18 mouse cellular contexts compared by ENCODE assay signal in the genomic region with DNA sequence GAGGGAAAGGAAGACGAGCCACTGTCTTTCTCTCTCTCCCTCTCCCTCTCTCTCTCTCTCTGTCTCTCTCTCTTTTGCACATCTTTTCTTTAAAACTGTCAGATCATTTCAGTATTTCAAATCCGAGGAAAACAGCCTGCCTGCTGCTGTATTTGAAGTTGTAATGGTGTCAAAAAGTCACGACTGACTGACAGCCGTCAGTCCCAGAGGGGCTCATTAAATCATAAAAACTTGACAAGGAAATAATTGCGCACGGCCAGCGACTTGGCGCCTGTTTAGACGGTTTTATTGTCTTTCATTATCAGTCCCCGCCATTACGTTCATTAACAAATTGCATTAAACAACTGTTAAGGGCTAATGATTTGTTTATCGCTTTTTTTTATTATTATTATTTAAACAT.
DNase-seq lines count a peak whose midpoint lies in the region; ATAC-seq lines count a peak whose summit lies in the region.
"Had no signal": no experiment of that assay in that cellular context is flagged by ENCODE, and none has a peak within 500 bp of the region (broad histone marks: within the 10 kb centered on the region; RNA-seq: fewer than 3 reads in every experiment).

No protein-coding gene starts in this region.

- no peaks in the 10 kb centered on the region for H3K9me3 ChIP-seq in hindbrain, embryonic 15.5 days
- H3K9me3 ChIP-seq in hindbrain, embryonic 12.5 days (replicated peaks): no peaks in the 10 kb centered on the region
- H3K9me3 ChIP-seq in forebrain, embryonic 16.5 days (ENCODE audit: control insufficient read depth, low read length): no peaks in the 10 kb centered on the region
- H3K9me3 ChIP-seq in midbrain, embryonic 12.5 days: no peaks in the 10 kb centered on the region
- no peaks in the 10 kb centered on the region for H3K9me3 ChIP-seq in neural tube, embryonic 15.5 days (replicated peaks)
- H3K9me3 ChIP-seq: heart, embryonic 15.5 days had no signal

- H3K4me2 ChIP-seq in hindbrain, embryonic 15.5 days: peak overlapping the region; percentile 44
- H3K4me2 ChIP-seq in hindbrain, embryonic 12.5 days (replicated peaks): no peak overlapping the region
- peak overlapping the region; percentile 40 for H3K4me2 ChIP-seq in forebrain, embryonic 16.5 days (ENCODE audit: low read length)
- H3K4me2 ChIP-seq in midbrain, embryonic 12.5 days (replicated peaks): peak overlapping the region; percentile 18; the same call in 1 of the 2 replicates
- peak overlapping the region; percentile 35 for H3K4me2 ChIP-seq in neural tube, embryonic 15.5 days
- H3K4me2 ChIP-seq: heart, embryonic 15.5 days; liver, embryonic 11.5 days; lung, embryonic 14.5 days had no signal

- no peak for ATAC-seq in hindbrain, embryonic 15.5 days (ENCODE audit: low FRiP score, low read depth)
- ATAC-seq in hindbrain, embryonic 12.5 days (ENCODE audit: low FRiP score): no peak
- no peak for ATAC-seq in forebrain, embryonic 16.5 days
- 0 out of 2 replicates have a peak, but pooled peaks have one; percentile 13 for ATAC-seq in midbrain, embryonic 12.5 days (ENCODE audit: low FRiP score, low read depth)
- ATAC-seq in neural tube, embryonic 15.5 days (ENCODE audit: low FRiP score): no peak

- H3K36me3 ChIP-seq in hindbrain, embryonic 15.5 days: no peaks in the 10 kb centered on the region
- H3K36me3 ChIP-seq in hindbrain, embryonic 12.5 days: no peaks in the 10 kb centered on the region
- no peaks in the 10 kb centered on the region for H3K36me3 ChIP-seq in forebrain, embryonic 16.5 days (ENCODE audit: control insufficient read depth, insufficient read depth)
- no peaks in the 10 kb centered on the region for H3K36me3 ChIP-seq in midbrain, embryonic 12.5 days
- H3K36me3 ChIP-seq in neural tube, embryonic 15.5 days: no peaks in the 10 kb centered on the region
- H3K36me3 ChIP-seq: heart, embryonic 15.5 days had no signal

- H3K27ac ChIP-seq in hindbrain, embryonic 15.5 days (replicated peaks): no peak overlapping the region
- no peak overlapping the region for H3K27ac ChIP-seq in hindbrain, embryonic 12.5 days
- no peak overlapping the region for H3K27ac ChIP-seq in forebrain, embryonic 16.5 days (ENCODE audit: low read length)
- H3K27ac ChIP-seq in midbrain, embryonic 12.5 days (replicated peaks): peak overlapping the region; percentile 78
- H3K27ac ChIP-seq in neural tube, embryonic 15.5 days (replicated peaks): no peak overlapping the region
- H3K27ac ChIP-seq: heart, embryonic 15.5 days had no signal

- peaks cover 10% of the 10 kb centered on the region for H3K27me3 ChIP-seq in hindbrain, embryonic 15.5 days
- H3K27me3 ChIP-seq in hindbrain, embryonic 12.5 days: peaks cover 26% of the 10 kb centered on the region
- H3K27me3 ChIP-seq in forebrain, embryonic 16.5 days (replicated peaks; ENCODE audit: control insufficient read depth, insufficient read depth, low read length): no peaks in the 10 kb centered on the region; the same call in none of the 2 replicates
- peaks cover 21% of the 10 kb centered on the region; the same call in 1 of the 2 replicates for H3K27me3 ChIP-seq in midbrain, embryonic 12.5 days
- H3K27me3 ChIP-seq in neural tube, embryonic 15.5 days (replicated peaks): peaks cover 34% of the 10 kb centered on the region

- H3K4me3 ChIP-seq in hindbrain, embryonic 15.5 days: no peak overlapping the region
- no peak overlapping the region for H3K4me3 ChIP-seq in hindbrain, embryonic 12.5 days
- H3K4me3 ChIP-seq in forebrain, embryonic 16.5 days (replicated peaks; ENCODE audit: low read length): no peak overlapping the region; the same call in 1 of the 2 replicates
- H3K4me3 ChIP-seq in midbrain, embryonic 12.5 days: no peak overlapping the region
- no peak overlapping the region for H3K4me3 ChIP-seq in neural tube, embryonic 15.5 days (replicated peaks)
- H3K4me3 ChIP-seq: heart, embryonic 15.5 days had no signal

- H3K9ac ChIP-seq in hindbrain, embryonic 15.5 days: no peak overlapping the region
- H3K9ac ChIP-seq in hindbrain, embryonic 12.5 days: no peak overlapping the region
- H3K9ac ChIP-seq in forebrain, embryonic 16.5 days (replicated peaks; ENCODE audit: low read depth, low read length): no peak overlapping the region
- H3K9ac ChIP-seq in midbrain, embryonic 12.5 days (replicated peaks): no peak overlapping the region
- H3K9ac ChIP-seq in neural tube, embryonic 15.5 days (replicated peaks): no peak overlapping the region
- H3K9ac ChIP-seq: heart, embryonic 15.5 days; lung, embryonic 14.5 days had no signal

- H3K4me1 ChIP-seq in hindbrain, embryonic 15.5 days (replicated peaks): peaks cover 22% of the 10 kb centered on the region
- peaks cover 31% of the 10 kb centered on the region for H3K4me1 ChIP-seq in hindbrain, embryonic 12.5 days
- H3K4me1 ChIP-seq in forebrain, embryonic 16.5 days (replicated peaks; ENCODE audit: control insufficient read depth, insufficient read depth, low read length): peaks cover 5% of the 10 kb centered on the region; the same call in 1 of the 2 replicates
- peaks cover 46% of the 10 kb centered on the region for H3K4me1 ChIP-seq in midbrain, embryonic 12.5 days
- peaks cover 16% of the 10 kb centered on the region for H3K4me1 ChIP-seq in neural tube, embryonic 15.5 days

- 48% methylated on average over 12 of the region's 12 CpGs for WGBS in hindbrain, embryonic 15.5 days
- WGBS in hindbrain, embryonic 12.5 days: 57% methylated on average over 12 of the region's 12 CpGs
- WGBS in forebrain, embryonic 16.5 days: 22% methylated on average over 12 of the region's 12 CpGs
- 57% methylated on average over 12 of the region's 12 CpGs for WGBS in midbrain, embryonic 12.5 days
- WGBS in neural tube, embryonic 15.5 days: 27% methylated on average over 12 of the region's 12 CpGs

- DNase-seq in layer of hippocampus, adult 9-11 months: no peak
- DNase-seq in kidney, postnatal 4 days: no peak
- no peak for DNase-seq in right cerebral cortex, adult 18-20 months
- DNase-seq: adrenal gland, adult 2 months; cerebellum, adult 18-20 months; heart, adult 18-20 months; kidney, adult 18-20 months; kidney, postnatal 10 days; lung, embryonic 14.5 days; lung, postnatal 4 days; retina, postnatal 1 day had no signal
